Mouse (Mus musculus): Measurements from ENCODE around the gene Col27a1. TPM values are rescaled to one million over a fixed set of nuclear protein-coding genes. Genes with fewer than 3 reads are reported as not detected.
A peak's percentile ranks its signal among the peaks of the same experiment; 100 is the strongest.

The Col27a1 gene
- polyA plus RNA-seq, 1 experiment from 2014 or later = 2.4 TPM

DNA sequence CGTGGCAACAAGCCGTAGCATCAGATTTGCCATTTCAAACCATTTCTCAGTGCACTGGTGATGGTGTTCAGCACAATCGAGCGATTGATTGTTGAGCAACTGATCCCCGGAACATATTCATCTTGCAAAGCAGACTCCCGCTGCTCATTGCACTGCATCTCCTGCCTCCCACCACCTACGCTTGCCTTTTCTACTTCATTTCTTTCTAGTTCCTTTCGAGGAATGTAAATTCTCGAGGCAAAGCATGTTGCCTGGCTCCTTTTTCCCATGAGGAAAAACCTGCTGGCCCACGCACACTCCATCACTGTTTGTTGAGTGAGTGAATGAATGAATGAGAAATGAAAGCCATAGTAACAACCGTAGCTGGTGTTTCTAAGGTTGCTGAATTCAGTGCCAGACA, 38.0 kb downstream of the Col27a1 start:
- Histone ChIP-seq H3K27me3 (ENCODE audit: insufficient read depth, poor library complexity, severe bottlenecking) (no peaks in the 10 kb centered on the region), H3K4me1 (replicated peaks) (0 out of 2 replicates have a peak, but pooled peaks cover 5% of the 10 kb centered on the region), H3K4me3 (no peak overlapping the region), H3K27ac (no peak overlapping the region), H3K9me3 (no peaks in the 10 kb centered on the region), H3K36me3 (no peaks in the 10 kb centered on the region)
- WGBS = 85% methylated on average over 11 of the region's 11 CpGs
- DNase-seq (ENCODE audit: low spot score) = no peak

DNA sequence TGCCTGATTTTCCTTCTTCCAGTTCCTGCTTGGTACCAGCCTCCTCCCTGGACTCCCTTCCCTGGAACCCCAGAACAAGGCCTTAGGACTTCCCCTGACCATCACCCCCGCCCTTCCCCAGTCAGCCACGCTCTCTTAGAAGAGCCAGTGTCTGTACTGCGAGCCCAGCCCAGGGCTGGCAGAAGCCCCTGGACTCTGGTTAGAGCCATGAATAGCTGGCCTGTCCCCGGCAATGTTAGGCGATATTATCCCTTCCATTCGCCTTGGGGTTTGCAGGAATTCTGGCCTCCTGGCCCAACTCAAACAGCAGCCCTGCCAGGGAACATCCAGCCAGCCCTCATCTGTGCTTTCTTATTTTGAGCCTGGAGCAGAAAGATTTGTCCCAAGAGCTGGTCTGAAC, 39.9 kb downstream of the Col27a1 start:
- DNase-seq (ENCODE audit: low spot score) = no peak
- Histone ChIP-seq H3K27me3 (ENCODE audit: insufficient read depth, poor library complexity, severe bottlenecking) (no peaks in the 10 kb centered on the region), H3K4me1 (replicated peaks) (0 out of 2 replicates have a peak, but pooled peaks cover 5% of the 10 kb centered on the region), H3K36me3 (no peaks in the 10 kb centered on the region), H3K4me3 (no peak overlapping the region), H3K27ac (no peak overlapping the region), H3K9me3 (no peaks in the 10 kb centered on the region)
- WGBS = 85% methylated on average over 6 of the region's 6 CpGs

DNA sequence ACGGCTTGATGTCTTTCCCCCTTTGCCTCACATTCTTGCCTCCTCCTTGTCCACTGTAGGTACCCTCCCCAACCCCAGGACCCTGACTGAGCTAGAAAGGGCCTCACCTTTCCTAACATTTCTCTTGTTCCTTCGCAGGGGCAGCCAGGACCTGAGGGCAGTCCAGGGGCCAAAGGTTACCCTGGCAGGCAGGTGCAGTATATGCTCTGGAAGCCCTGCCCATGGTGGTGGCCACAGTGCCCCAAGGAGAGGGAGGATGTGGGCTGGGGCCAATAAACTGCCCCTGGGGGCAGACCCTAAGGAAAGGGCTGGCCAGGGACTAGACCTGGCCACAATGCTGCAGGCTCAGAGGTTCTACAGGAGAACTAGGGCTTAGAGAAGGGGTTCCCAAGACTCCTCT, 40.3 kb downstream of the Col27a1 start:
- Histone ChIP-seq H3K4me3 (no peak overlapping the region), H3K27me3 (ENCODE audit: insufficient read depth, poor library complexity, severe bottlenecking) (no peaks in the 10 kb centered on the region), H3K4me1 (replicated peaks) (0 out of 2 replicates have a peak, but pooled peaks cover 5% of the 10 kb centered on the region), H3K27ac (no peak overlapping the region), H3K9me3 (no peaks in the 10 kb centered on the region), H3K36me3 (no peaks in the 10 kb centered on the region)
- DNase-seq (ENCODE audit: low spot score) = no peak
- 85% methylated on average over 2 of the region's 2 CpGs for WGBS

DNA sequence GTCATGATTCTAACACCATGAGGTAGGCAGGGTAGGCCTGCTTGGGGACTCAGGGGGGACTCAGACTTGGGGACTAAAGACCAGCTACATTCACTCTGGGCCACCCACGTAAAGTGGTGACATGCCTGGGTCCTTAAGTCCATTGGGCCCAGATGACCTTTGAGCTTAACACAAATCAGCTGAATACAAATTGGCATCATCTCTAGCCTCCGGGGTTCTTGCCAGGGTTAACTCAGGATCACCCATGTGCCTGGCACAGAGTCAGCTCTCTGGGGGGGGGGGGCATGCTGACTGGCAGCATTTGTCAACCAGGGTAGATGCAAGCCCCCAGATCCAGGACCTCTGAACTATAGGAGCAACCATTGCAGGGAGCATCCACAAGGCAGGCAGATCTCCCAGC, 42.6 kb downstream of the Col27a1 start:
- Histone ChIP-seq H3K27ac (no peak overlapping the region), H3K4me1 (replicated peaks) (0 out of 2 replicates have a peak, but pooled peaks cover 5% of the 10 kb centered on the region), H3K4me3 (no peak overlapping the region), H3K27me3 (ENCODE audit: insufficient read depth, poor library complexity, severe bottlenecking) (no peaks in the 10 kb centered on the region), H3K9me3 (no peaks in the 10 kb centered on the region), H3K36me3 (no peaks in the 10 kb centered on the region)
- 79% methylated on average over 2 of the region's 2 CpGs for WGBS
- no peak for DNase-seq (ENCODE audit: low spot score)

DNA sequence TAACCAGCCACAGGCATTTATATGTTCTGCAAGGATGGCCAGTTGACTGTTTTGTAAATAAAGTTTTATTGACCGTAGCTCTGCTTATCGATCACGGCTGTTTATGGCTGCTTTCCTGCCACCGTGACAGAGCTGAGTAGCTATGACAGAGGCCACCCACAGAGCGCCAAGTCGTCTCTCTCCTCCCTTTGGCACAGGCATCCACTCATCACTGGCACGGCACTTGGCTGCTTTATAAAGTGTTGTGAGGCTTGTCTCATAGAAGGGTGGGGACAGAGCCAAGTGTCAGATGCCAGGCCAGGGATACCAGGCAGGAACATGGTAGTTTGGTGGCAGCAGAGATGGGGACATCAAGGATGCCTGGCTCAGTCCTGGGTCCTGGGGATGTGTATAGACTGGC, 43.5 kb downstream of the Col27a1 start:
- no peak for DNase-seq (ENCODE audit: low spot score)
- Histone ChIP-seq H3K27ac (no peak overlapping the region), H3K9me3 (no peaks in the 10 kb centered on the region), H3K36me3 (no peaks in the 10 kb centered on the region), H3K4me1 (replicated peaks) (peaks cover 6% of the 10 kb centered on the region; the same call in 1 of the 2 replicates), H3K4me3 (no peak overlapping the region), H3K27me3 (ENCODE audit: insufficient read depth, poor library complexity, severe bottlenecking) (no peaks in the 10 kb centered on the region)
- WGBS = 87% methylated on average over 7 of the region's 7 CpGs

DNA sequence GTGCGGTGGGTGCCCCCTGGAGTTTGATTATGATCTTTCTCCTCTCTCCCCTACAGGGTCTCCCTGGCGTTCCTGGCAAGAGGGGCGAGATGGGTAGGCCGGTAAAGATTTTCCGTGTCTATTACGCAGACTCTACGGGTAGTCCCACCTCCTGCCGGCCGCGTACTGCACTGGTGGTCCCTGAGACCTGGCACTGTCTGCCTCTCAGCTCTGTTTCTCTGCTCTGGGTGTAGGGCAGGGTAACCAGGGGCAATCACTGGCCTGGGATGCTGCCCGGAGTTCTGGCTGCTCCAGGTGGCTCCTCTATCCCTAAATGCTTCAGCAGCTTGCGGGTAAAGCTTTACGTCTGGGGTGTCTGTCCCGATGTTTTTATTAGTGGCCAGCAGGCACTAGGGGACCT, 44.3 kb downstream of the Col27a1 start:
- peaks cover 12% of the 10 kb centered on the region for H3K4me1 ChIP-seq (replicated peaks)
- H3K36me3 ChIP-seq = no peaks in the 10 kb centered on the region
- 93% methylated on average over 14 of the region's 14 CpGs for WGBS
- H3K27ac ChIP-seq = no peak overlapping the region
- H3K27me3 ChIP-seq (ENCODE audit: insufficient read depth, poor library complexity, severe bottlenecking) = no peaks in the 10 kb centered on the region
- DNase-seq (ENCODE audit: low spot score) = no peak
- no peaks in the 10 kb centered on the region for H3K9me3 ChIP-seq
- H3K4me3 ChIP-seq = no peak overlapping the region

DNA sequence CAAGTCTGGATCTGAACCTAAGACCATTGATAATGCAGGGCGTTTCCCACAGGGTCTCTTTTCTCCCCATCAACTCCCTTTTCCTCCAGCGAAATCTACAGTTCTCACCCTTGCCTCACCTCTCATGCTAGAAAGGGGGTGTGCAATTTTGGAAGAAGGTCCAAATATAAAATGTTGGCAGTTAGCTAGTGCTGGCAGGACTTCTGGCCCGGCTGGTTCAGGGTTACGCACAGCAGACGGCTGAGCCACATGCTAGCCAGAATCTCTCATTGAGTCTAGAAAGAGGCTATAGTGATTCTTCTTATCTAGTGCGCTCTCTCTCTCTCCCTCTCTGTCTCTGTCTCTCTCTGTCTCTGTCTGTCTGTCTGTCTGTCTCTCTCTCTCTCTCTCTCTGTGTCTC, 45.3 kb downstream of the Col27a1 start:
- WGBS = 93% methylated on average over 6 of the region's 6 CpGs
- no peak for DNase-seq (ENCODE audit: low spot score)
- H3K36me3 ChIP-seq = no peaks in the 10 kb centered on the region
- H3K9me3 ChIP-seq = no peaks in the 10 kb centered on the region
- H3K27ac ChIP-seq = no peak overlapping the region
- no peak overlapping the region for H3K4me3 ChIP-seq
- no peaks in the 10 kb centered on the region for H3K27me3 ChIP-seq (ENCODE audit: insufficient read depth, poor library complexity, severe bottlenecking)
- peaks cover 17% of the 10 kb centered on the region for H3K4me1 ChIP-seq (replicated peaks)

DNA sequence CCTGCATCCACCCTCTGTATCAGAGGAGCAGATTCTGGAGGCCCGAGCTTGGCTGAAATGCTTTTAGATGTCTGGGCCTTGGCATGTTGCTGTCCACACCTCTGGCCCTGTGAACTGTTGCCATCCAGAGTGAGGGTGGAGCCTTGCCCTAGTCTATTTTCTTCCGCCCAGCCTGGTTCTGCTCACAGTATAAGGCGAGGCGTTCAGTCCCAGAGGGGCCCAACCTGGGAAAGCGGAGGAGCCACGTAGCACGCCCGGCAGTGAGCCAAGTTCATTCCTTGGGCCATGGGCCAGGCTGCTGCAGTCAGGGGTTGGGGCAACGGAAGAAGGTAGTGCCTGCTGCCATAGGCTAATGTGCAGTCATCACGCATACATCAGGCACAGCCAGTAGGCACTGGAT, 46.7 kb downstream of the Col27a1 start:
- no peaks in the 10 kb centered on the region for H3K9me3 ChIP-seq
- 93% methylated on average over 10 of the region's 10 CpGs for WGBS
- H3K4me3 ChIP-seq = no peak overlapping the region
- no peaks in the 10 kb centered on the region for H3K36me3 ChIP-seq
- H3K27ac ChIP-seq = no peak overlapping the region
- H3K4me1 ChIP-seq (replicated peaks) = peaks cover 17% of the 10 kb centered on the region
- no peak for DNase-seq (ENCODE audit: low spot score)
- no peaks in the 10 kb centered on the region for H3K27me3 ChIP-seq (ENCODE audit: insufficient read depth, poor library complexity, severe bottlenecking)

DNA sequence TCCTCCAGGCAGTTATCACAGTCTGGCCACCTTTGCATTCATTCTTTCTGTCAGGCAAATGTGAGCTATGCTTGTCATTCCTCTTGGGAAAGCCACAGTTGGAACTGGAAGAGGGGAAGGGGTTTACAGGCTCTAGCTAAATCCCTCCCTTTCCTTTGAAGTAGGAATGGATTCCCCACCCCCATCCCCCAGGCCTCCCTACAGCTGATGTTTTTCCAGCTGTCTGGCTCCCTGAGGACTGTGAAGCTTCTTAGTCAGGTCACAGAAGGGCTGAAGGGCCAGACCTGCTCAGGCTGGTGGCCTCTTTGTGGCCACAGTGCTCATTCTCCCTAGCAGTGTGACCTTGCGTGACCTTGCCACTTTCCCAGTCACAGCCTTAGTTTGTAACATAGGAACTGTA, 49.1 kb downstream of the Col27a1 start:
- Histone ChIP-seq H3K36me3 (no peaks in the 10 kb centered on the region), H3K4me3 (no peak overlapping the region), H3K9me3 (no peaks in the 10 kb centered on the region), H3K27ac (no peak overlapping the region; the same call in 1 of the 2 replicates), H3K27me3 (ENCODE audit: insufficient read depth, poor library complexity, severe bottlenecking) (no peaks in the 10 kb centered on the region), H3K4me1 (replicated peaks) (peaks cover 17% of the 10 kb centered on the region)
- WGBS = 53% methylated on average over 1 of the region's 1 CpGs
- DNase-seq (ENCODE audit: low spot score) = peak; percentile 55

DNA sequence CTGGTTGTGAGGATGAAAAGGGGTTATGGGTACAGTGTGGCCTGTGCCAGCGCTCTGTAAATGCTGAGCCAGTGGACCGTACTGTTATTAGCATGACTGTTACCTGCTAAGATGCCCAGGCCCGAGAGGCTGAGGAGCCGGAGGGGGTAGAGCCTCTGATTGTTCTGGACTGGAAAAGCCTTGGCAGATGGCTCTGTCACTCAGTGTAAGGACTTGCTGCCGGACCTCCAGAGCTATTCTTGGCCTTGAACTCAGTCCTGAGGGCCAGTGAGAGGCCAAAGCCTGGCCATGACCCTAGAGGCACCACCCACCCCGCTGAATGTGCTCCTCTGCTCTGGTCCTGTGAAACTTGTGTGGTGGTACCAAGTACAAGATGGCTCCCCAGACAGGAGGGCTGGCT, 52.5 kb downstream of the Col27a1 start:
- H3K27me3 ChIP-seq (ENCODE audit: insufficient read depth, poor library complexity, severe bottlenecking) = no peaks in the 10 kb centered on the region
- H3K4me1 ChIP-seq (replicated peaks) = peaks cover 17% of the 10 kb centered on the region
- H3K36me3 ChIP-seq = no peaks in the 10 kb centered on the region
- DNase-seq (ENCODE audit: low spot score) = no peak
- H3K27ac ChIP-seq = no peak overlapping the region
- H3K4me3 ChIP-seq = no peak overlapping the region
- 86% methylated on average over 6 of the region's 6 CpGs for WGBS
- no peaks in the 10 kb centered on the region for H3K9me3 ChIP-seq

DNA sequence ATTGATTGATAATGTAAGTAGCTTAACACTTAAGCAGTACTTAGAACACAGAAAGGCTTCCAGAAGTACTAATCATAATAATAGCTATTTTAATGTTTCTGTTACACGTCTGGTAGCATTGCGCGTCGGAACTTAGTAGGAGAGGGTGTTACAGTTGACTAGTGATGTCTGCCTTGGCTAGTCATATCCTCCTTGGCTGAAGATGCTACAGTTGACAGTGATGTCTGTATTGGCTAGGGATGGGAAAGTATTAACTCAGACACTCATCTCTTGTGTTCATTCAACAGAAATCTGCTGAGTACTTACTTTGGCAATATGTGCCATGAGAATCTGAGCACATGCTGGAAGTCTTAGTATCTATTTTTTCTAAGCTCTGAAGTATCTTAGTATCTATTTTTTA, 53.3 kb downstream of the Col27a1 start:
- WGBS = 94% methylated on average over 4 of the region's 4 CpGs
- Histone ChIP-seq H3K4me3 (no peak overlapping the region), H3K27me3 (ENCODE audit: insufficient read depth, poor library complexity, severe bottlenecking) (no peaks in the 10 kb centered on the region), H3K36me3 (no peaks in the 10 kb centered on the region), H3K9me3 (no peaks in the 10 kb centered on the region), H3K27ac (no peak overlapping the region), H3K4me1 (replicated peaks) (peaks cover 13% of the 10 kb centered on the region)
- DNase-seq (ENCODE audit: low spot score) = no peak

DNA sequence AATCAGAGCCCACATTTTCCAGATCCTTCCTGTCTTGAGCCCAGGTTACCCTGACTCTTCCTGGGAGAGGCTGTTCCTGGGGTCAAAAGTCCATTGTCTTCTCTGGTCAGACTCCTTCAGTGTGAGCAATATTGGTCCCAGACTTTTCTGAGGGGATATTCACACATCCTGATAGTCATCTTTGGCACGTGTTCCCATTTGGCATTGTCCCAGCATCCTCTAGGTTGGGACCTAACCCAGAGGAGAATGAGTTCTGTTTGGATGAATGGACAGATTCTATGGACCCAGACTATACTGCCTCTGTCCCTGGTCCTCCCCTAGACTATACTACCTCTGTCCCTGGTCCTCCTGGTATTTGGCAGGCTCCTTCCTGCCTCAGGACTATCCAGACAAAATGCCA, 53.8 kb downstream of the Col27a1 start:
- H3K9me3 ChIP-seq = no peaks in the 10 kb centered on the region
- H3K27ac ChIP-seq = no peak overlapping the region
- H3K27me3 ChIP-seq (ENCODE audit: insufficient read depth, poor library complexity, severe bottlenecking) = no peaks in the 10 kb centered on the region
- DNase-seq (ENCODE audit: low spot score) = no peak
- 85% methylated on average over 1 of the region's 1 CpGs for WGBS
- H3K4me3 ChIP-seq = no peak overlapping the region
- H3K4me1 ChIP-seq (replicated peaks) = peaks cover 9% of the 10 kb centered on the region
- 0 out of 2 replicates have a peak, but pooled peaks cover under 1% of the 10 kb centered on the region for H3K36me3 ChIP-seq

DNA sequence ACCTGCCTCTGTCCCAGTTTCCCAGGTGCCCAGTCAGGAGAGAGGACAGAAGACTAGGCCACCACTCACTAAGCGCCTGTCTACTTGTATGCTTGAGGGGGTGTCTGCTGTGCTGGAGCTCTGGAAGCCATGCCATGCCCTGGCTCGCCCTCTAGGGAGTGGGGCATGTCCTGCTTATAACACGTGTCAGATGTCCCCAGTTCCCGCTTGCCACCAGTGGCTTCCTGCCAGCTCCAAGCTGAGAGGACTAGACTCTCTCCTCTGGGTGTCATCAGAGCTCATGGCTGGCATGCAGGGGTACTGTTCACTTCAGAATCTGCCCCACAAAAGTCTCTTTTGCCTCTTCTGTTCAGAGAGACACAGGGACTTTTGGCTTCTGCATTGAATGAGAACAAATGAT, 55.0 kb downstream of the Col27a1 start:
- Histone ChIP-seq H3K27me3 (ENCODE audit: insufficient read depth, poor library complexity, severe bottlenecking) (no peaks in the 10 kb centered on the region), H3K9me3 (no peaks in the 10 kb centered on the region), H3K27ac (no peak overlapping the region), H3K36me3 (peaks cover 7% of the 10 kb centered on the region), H3K4me3 (no peak overlapping the region), H3K4me1 (replicated peaks) (no peaks in the 10 kb centered on the region)
- DNase-seq (ENCODE audit: low spot score) = no peak
- 72% methylated on average over 4 of the region's 4 CpGs for WGBS

DNA sequence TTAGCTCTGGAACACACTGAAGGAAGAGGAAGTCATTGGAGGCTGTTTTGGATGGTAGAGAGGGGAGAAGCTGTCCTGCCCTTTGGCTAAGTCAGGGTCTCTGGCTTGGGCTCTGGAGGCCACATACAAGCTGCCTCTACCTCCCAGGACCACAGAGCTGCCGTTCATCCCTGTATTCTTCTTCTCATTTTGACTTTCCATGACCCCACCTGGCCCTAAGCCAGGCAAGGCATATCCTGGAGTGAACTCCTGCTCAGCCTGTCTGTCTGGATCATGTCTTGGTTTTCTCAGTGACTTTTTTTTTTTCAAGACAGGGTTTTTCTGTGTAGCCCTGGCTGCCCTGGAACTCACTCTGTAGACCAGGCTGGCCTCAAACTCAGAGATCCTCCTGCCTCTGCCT, 60.7 kb downstream of the Col27a1 start:
- no peak overlapping the region for H3K4me3 ChIP-seq
- WGBS = 75% methylated on average over 1 of the region's 1 CpGs

More for the DNA sequence above, 60.7 kb downstream of the Col27a1 start:
- no peak for DNase-seq (ENCODE audit: low spot score)
- Histone ChIP-seq H3K27ac (no peak overlapping the region), H3K4me1 (replicated peaks) (peaks cover 5% of the 10 kb centered on the region; the same call in 1 of the 2 replicates), H3K9me3 (no peaks in the 10 kb centered on the region), H3K36me3 (peaks cover 7% of the 10 kb centered on the region), H3K27me3 (ENCODE audit: insufficient read depth, poor library complexity, severe bottlenecking) (no peaks in the 10 kb centered on the region)
